Mouse (Mus musculus): Measurements from ENCODE around the gene Adgrl3. TPM values are rescaled to one million over a fixed set of nuclear protein-coding genes. Genes with fewer than 3 reads are reported as not detected.

Gene Adgrl3
- total and polyA plus RNA-seq, 3 experiments = not detected

GRCm38 (mm10) chr5:81248724-81249123 lies 228.8 kb downstream of the Adgrl3 start:
- no peak overlapping the region for H3K4me3 ChIP-seq (ENCODE audit: control insufficient read depth in 1 of 2, insufficient read depth in 1 of 2, low read depth in 2 of 2, low read length in 2 of 2)
- no peaks in the 10 kb centered on the region for H3K4me1 ChIP-seq (ENCODE audit: control insufficient read depth in 1 of 2, insufficient read depth in 2 of 2, low read length in 2 of 2)
- no peaks in the 10 kb centered on the region for H3K9me3 ChIP-seq (replicated peaks; ENCODE audit: insufficient read depth, low read length)
- H3K9ac ChIP-seq (ENCODE audit: control insufficient read depth, low read depth, low read length, poor library complexity, severe bottlenecking) = no peak overlapping the region
- TF ChIP-seq MYC (IDR thresholded peaks at IDR 0.05; ENCODE audit: low read depth, low read length) (no peak), KAT2A (conservative IDR thresholded peaks at IDR 0.05; ENCODE audit: low read depth, low read length) (no peak), POLR2AphosphoS2 (IDR thresholded peaks at IDR 0.05; ENCODE audit: low read length) (no peak), CHD2 (IDR thresholded peaks at IDR 0.05; ENCODE audit: low read length) (no peak), ZNF384 (IDR thresholded peaks at IDR 0.05; ENCODE audit: low read depth, low read length) (no peak), RCOR1 (IDR thresholded peaks at IDR 0.05; ENCODE audit: low read depth, low read length) (no peak)
- no peak for DNase-seq (ENCODE audit: low read depth, low spot score)
- H3K27ac ChIP-seq (ENCODE audit: control insufficient read depth, low read depth, low read length) = no peak overlapping the region
- H3K36me3 ChIP-seq (ENCODE audit: control insufficient read depth in 1 of 2, insufficient read depth in 2 of 2, low read length in 2 of 2) = no peaks in the 10 kb centered on the region
- H3K27me3 ChIP-seq (ENCODE audit: control insufficient read depth in 1 of 2, insufficient read depth in 2 of 2, low read length in 2 of 2) = no peaks in the 10 kb centered on the region
- no peaks in the 10 kb centered on the region for H3K79me2 ChIP-seq (ENCODE audit: control insufficient read depth, insufficient read depth, low read length, poor library complexity)

DNA sequence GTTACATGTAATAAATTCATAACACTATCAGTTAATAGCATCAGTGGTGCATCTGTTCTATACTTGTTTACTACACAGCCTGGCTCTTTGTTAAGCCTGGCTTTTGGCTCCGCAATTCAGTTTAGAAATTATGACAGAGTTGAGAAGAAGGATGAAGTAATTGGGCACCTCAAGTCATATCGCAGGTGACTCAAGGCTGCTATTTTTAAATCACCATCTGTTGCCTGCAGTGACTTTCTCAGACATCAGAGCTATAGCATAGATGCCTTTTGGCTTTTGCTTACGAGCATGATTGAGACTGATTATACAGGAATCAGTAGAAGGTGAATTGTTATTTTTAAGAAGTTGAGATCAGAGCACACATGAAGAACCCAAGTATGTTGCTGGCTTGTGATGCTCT lies 236.2 kb downstream of the Adgrl3 start:
- Histone ChIP-seq H3K9ac (ENCODE audit: control insufficient read depth, low read depth, low read length, poor library complexity, severe bottlenecking) (no peak overlapping the region), H3K9me3 (replicated peaks; ENCODE audit: insufficient read depth, low read length) (no peaks in the 10 kb centered on the region), H3K27ac (ENCODE audit: control insufficient read depth, low read depth, low read length) (no peak overlapping the region), H3K27me3 (ENCODE audit: control insufficient read depth in 1 of 2, insufficient read depth in 2 of 2, low read length in 2 of 2) (no peaks in the 10 kb centered on the region), H3K36me3 (ENCODE audit: control insufficient read depth in 1 of 2, insufficient read depth in 2 of 2, low read length in 2 of 2) (no peaks in the 10 kb centered on the region), H3K79me2 (ENCODE audit: control insufficient read depth, insufficient read depth, low read length, poor library complexity) (no peaks in the 10 kb centered on the region), H3K4me3 (ENCODE audit: control insufficient read depth in 1 of 2, insufficient read depth in 1 of 2, low read depth in 2 of 2, low read length in 2 of 2) (no peak overlapping the region), H3K4me1 (ENCODE audit: control insufficient read depth in 1 of 2, insufficient read depth in 2 of 2, low read length in 2 of 2) (no peaks in the 10 kb centered on the region)
- no peak for TF ChIP-seq KAT2A (conservative IDR thresholded peaks at IDR 0.05; ENCODE audit: low read depth, low read length)
- TF ChIP-seq CHD2 (IDR thresholded peaks at IDR 0.05; ENCODE audit: low read length) = no peak
- no peak for TF ChIP-seq ZKSCAN1 (IDR thresholded peaks at IDR 0.05; ENCODE audit: low read depth, low read length)
- TF ChIP-seq USF2 (IDR thresholded peaks at IDR 0.05; ENCODE audit: borderline replicate concordance in 1 of 2, insufficient read depth in 1 of 2, low read depth in 1 of 2, low read length in 2 of 2) = no peak
- no peak for TF ChIP-seq MAFK (IDR thresholded peaks at IDR 0.05; ENCODE audit: borderline replicate concordance, low read depth, low read length)
- no peak for TF ChIP-seq CTCF (IDR thresholded peaks at IDR 0.05 in 2 of 3, conservative IDR thresholded peaks at IDR 0.05 in 1 of 3; ENCODE audit: control insufficient read depth in 1 of 3, insufficient read depth in 1 of 3, low read depth in 2 of 3, low read length in 3 of 3, poor library complexity in 1 of 3, severe bottlenecking in 1 of 3)
- no peak for DNase-seq (ENCODE audit: low read depth, low spot score)

- H3K27ac ChIP-seq (ENCODE audit: control insufficient read depth, low read depth, low read length) = no peak overlapping the region
- no peak overlapping the region for H3K4me3 ChIP-seq (ENCODE audit: control insufficient read depth in 1 of 2, insufficient read depth in 1 of 2, low read depth in 2 of 2, low read length in 2 of 2)
- H3K27me3 ChIP-seq (ENCODE audit: control insufficient read depth in 1 of 2, insufficient read depth in 2 of 2, low read length in 2 of 2) = no peaks in the 10 kb centered on the region
- no peaks in the 10 kb centered on the region for H3K36me3 ChIP-seq (ENCODE audit: control insufficient read depth in 1 of 2, insufficient read depth in 2 of 2, low read length in 2 of 2)
- TF ChIP-seq POLR2AphosphoS2 (IDR thresholded peaks at IDR 0.05; ENCODE audit: low read length) (no peak), NRF1 (IDR thresholded peaks at IDR 0.05; ENCODE audit: insufficient read depth, low read depth, low read length, poor library complexity, severe bottlenecking) (no peak), SIN3A (IDR thresholded peaks at IDR 0.05; ENCODE audit: low read length) (no peak), ZNF384 (IDR thresholded peaks at IDR 0.05; ENCODE audit: low read depth, low read length) (no peak), TBP (IDR thresholded peaks at IDR 0.05; ENCODE audit: low read depth, low read length) (no peak), KAT2A (conservative IDR thresholded peaks at IDR 0.05; ENCODE audit: low read depth, low read length) (no peak), ZMIZ1 (IDR thresholded peaks at IDR 0.05; ENCODE audit: low read depth, low read length) (no peak), POLR2AphosphoS5 (IDR thresholded peaks at IDR 0.05; ENCODE audit: borderline replicate concordance, low read depth, low read length) (no peak), CHD2 (IDR thresholded peaks at IDR 0.05; ENCODE audit: low read length) (no peak), TCF12 (IDR thresholded peaks at IDR 0.05; ENCODE audit: low read depth, low read length) (no peak)
- H3K79me2 ChIP-seq (ENCODE audit: control insufficient read depth, insufficient read depth, low read length, poor library complexity) = no peaks in the 10 kb centered on the region
- H3K9me3 ChIP-seq (replicated peaks; ENCODE audit: insufficient read depth, low read length) = no peaks in the 10 kb centered on the region
- no peak for DNase-seq (ENCODE audit: low read depth, low spot score)
- H3K4me1 ChIP-seq (ENCODE audit: control insufficient read depth in 1 of 2, insufficient read depth in 2 of 2, low read length in 2 of 2) = no peaks in the 10 kb centered on the region
- no peak overlapping the region for H3K9ac ChIP-seq (ENCODE audit: control insufficient read depth, low read depth, low read length, poor library complexity, severe bottlenecking)
These were observed 249.8 kb downstream of the Adgrl3 start for GRCm38 (mm10) chr5:81269689-81270088.
